Mouse (Mus musculus) CH12.LX (cell line): ENCODE data around the gene Ttll5.

Source experiments
- CHD1 ChIP-seq: IDR thresholded peaks from 2 replicates; pipeline ENCODE4 v1.6.1; 2012; ENCODE audit warnings: low read depth, low read length, improper control_type of control experiment, inconsistent platforms
- CTCF ChIP-seq, 2 experiments: IDR thresholded peaks in 1 of 2; conservative IDR thresholded peaks in 1 of 2; 2 replicates each; pipeline ENCODE4 v1.5.1; 2011 to 2012; ENCODE audit warnings: low read depth in 2 of 2, low read length in 2 of 2, improper control_type of control experiment in 1 of 2, inconsistent platforms in 1 of 2, mild to moderate bottlenecking in 1 of 2, moderate library complexity in 1 of 2
- MAX ChIP-seq: IDR thresholded peaks from 2 replicates; pipeline ENCODE4 v1.6.1; 2011; ENCODE audit warnings: low read length, improper control_type of control experiment
- POLR2A ChIP-seq: IDR thresholded peaks from 2 replicates; pipeline ENCODE4 v1.6.1; 2011; ENCODE audit warnings: low read depth, mild to moderate bottlenecking, improper control_type of control experiment, low read length
- UBTF ChIP-seq: IDR thresholded peaks from 2 replicates; pipeline ENCODE4 v1.6.1; 2012; ENCODE audit warnings: low read depth, mild to moderate bottlenecking, inconsistent platforms, low read length, improper control_type of control experiment, moderate library complexity
- ZKSCAN1 ChIP-seq: IDR thresholded peaks from 2 replicates; pipeline ENCODE4 v1.6.1; 2012; ENCODE audit warnings: low read depth, inconsistent platforms, low read length, improper control_type of control experiment, borderline replicate concordance

DNA sequence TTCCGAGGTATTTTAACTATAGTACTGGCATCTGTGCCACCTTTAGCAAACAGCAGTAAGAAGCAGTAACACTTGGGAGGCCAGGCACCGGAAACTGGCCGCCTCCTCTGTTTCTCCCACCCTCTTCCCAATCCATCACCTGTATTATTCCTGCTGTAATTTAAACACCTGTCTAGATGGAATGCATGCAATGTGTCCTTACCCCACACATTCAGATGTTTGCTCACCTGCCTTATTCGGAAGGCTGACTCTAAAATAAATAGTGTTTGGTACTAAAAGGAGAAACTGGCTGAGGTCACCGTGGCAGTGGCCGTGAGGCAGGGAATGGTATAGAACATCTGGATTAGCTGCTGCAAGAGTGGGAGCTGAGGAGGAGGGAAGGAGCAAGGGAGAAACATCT lies 125.9 kb downstream of the Ttll5 start:
- TF ChIP-seq MAX, result no peak
- TF ChIP-seq CHD1, result no peak
- no peak for TF ChIP-seq ZKSCAN1
- TF ChIP-seq POLR2A, result no peak
- no peak for TF ChIP-seq CTCF (conservative IDR thresholded peaks at IDR 0.05 in 1 of 2, IDR thresholded peaks at IDR 0.05 in 1 of 2; ENCODE audit: low read depth in 2 of 2, low read length in 2 of 2)
- TF ChIP-seq UBTF, result no peak
